Mouse (Mus musculus): ENCODE measurements at regions not wholly inside any gene's neighbourhood (a gene's known extent, or its start where the extent isn't known, plus 50 kb on each side); places are given as distances from the start of the nearest gene placed in this dataset.

DNA sequence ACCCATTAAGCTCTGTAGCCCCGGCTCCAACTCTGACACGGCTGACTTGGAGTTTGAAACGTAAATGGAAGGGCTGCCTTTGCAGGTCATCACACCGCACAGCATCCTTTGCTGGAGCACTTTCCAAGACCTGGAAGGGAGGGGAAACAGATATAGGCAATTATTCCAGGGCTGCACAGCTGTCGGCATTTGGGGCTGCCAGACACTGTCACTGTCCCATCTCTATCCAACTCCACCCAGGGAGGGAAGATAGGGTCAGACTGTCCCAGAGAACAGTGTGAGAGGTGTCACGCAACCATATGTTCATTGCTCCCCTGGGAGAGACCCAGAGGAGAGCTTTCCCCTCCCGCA, 162.7 kb upstream of the Lmo4 start:
- TF ChIP-seq POLR2A (IDR thresholded peaks at IDR 0.05; ENCODE audit: control insufficient read depth, extremely low read depth, insufficient read depth, low read length, poor library complexity) (no peak), CTCF (IDR thresholded peaks at IDR 0.05; ENCODE audit: borderline replicate concordance, control insufficient read depth, extremely low read depth, insufficient read depth, low read length, poor library complexity) (no peak)
